Mouse (Mus musculus) myocyte (in vitro differentiated cells): ENCODE measurements around the gene Slc13a4. TPM values are rescaled to one million over a fixed set of nuclear protein-coding genes. Genes with fewer than 3 reads are reported as not detected.

Experiments
- H3K27me3 ChIP-seq: one replicate; pipeline ENCODE4 v1.6.1; 2011; ENCODE audit not compliant: control insufficient read depth, insufficient read depth, insufficient read length
- H3K36me3 ChIP-seq: one replicate; pipeline ENCODE4 v1.6.1; 2011; ENCODE audit not compliant: control insufficient read depth, insufficient read depth
- H3K4me2 ChIP-seq: one replicate; pipeline ENCODE4 v1.6.1; 2011; ENCODE audit warnings: low read depth, control low read depth
- H3K4me3 ChIP-seq: one replicate; pipeline ENCODE4 v1.5.1; 2011; ENCODE audit warnings: mild to moderate bottlenecking, control low read depth, moderate library complexity
- H3K79me2 ChIP-seq: one replicate; pipeline ENCODE4 v1.6.1; 2011; ENCODE audit not compliant: control insufficient read depth, insufficient read depth
- H3ac ChIP-seq: one replicate; pipeline ENCODE4 v1.6.1; 2011; ENCODE audit not compliant: control insufficient read depth, insufficient read length
- CEBPB ChIP-seq: IDR thresholded peaks from 2 replicates; pipeline ENCODE4 v1.6.1; 2011; ENCODE audit warnings: mild to moderate bottlenecking, moderate library complexity; ENCODE audit not compliant: poor library complexity, insufficient read depth, severe bottlenecking
- E2F4 ChIP-seq: IDR thresholded peaks from one replicate; pipeline ENCODE4 v1.6.1; 2011; ENCODE audit warnings: mild to moderate bottlenecking, control low read depth, moderate library complexity; ENCODE audit not compliant: insufficient read depth
- MAX ChIP-seq: IDR thresholded peaks from one replicate; pipeline ENCODE4 v1.6.1; 2011; ENCODE audit warnings: low read depth, mild to moderate bottlenecking, control low read depth
- MYOD1 ChIP-seq, 3 experiments: IDR thresholded peaks; one replicate each; pipeline ENCODE4 v1.6.1; 2011; ENCODE audit warnings: control low read depth in 2 of 3, low read depth in 2 of 3, mild to moderate bottlenecking in 2 of 3, moderate library complexity in 1 of 3; ENCODE audit not compliant: insufficient read length in 2 of 3, control insufficient read depth in 1 of 3
- MYOG ChIP-seq, 3 experiments: IDR thresholded peaks; one replicate each; pipeline ENCODE4 v1.6.1; 2011; ENCODE audit warnings: control low read depth in 2 of 3, low read depth in 2 of 3, mild to moderate bottlenecking in 2 of 3; ENCODE audit not compliant: insufficient read length in 2 of 3, control insufficient read depth in 1 of 3, insufficient read depth in 1 of 3
- POLR2A ChIP-seq: IDR thresholded peaks from one replicate; pipeline ENCODE4 v1.6.1; 2011; ENCODE audit warnings: low read depth, mild to moderate bottlenecking, control low read depth, moderate library complexity; ENCODE audit not compliant: insufficient read length
- POLR2AphosphoS2 ChIP-seq: IDR thresholded peaks from one replicate; pipeline ENCODE4 v1.6.1; 2011; ENCODE audit warnings: low read depth, control low read depth; ENCODE audit not compliant: insufficient read length
- REST ChIP-seq: IDR thresholded peaks from one replicate; pipeline ENCODE4 v1.6.1; 2011; ENCODE audit warnings: mild to moderate bottlenecking, control low read depth, moderate library complexity; ENCODE audit not compliant: insufficient read depth, insufficient read length
- SRF ChIP-seq: IDR thresholded peaks from one replicate; pipeline ENCODE4 v1.6.1; 2011; ENCODE audit warnings: low read depth; ENCODE audit not compliant: control insufficient read depth, insufficient read length
- TCF12 ChIP-seq: IDR thresholded peaks from one replicate; pipeline ENCODE4 v1.6.1; 2011; ENCODE audit warnings: mild to moderate bottlenecking, control low read depth; ENCODE audit not compliant: poor library complexity, insufficient read depth, severe bottlenecking
- TCF3 ChIP-seq: IDR thresholded peaks from one replicate; pipeline ENCODE4 v1.6.1; 2011; ENCODE audit warnings: low read depth, control low read depth; ENCODE audit not compliant: insufficient read length
- USF1 ChIP-seq: IDR thresholded peaks from one replicate; pipeline ENCODE4 v1.6.1; 2011; ENCODE audit warnings: low read depth, mild to moderate bottlenecking, control low read depth, moderate library complexity
- polyA plus RNA-seq: library from polyadenylated mRNA; unstranded; fragments of >200 nt; fragmentation: generic; extraction: Trizol; gene quantifications from one replicate; pipeline ENCODE4 v1.2.1, GENCODE M21; 2012; ENCODE audit warnings: missing spikeins

Gene Slc13a4
- polyA plus RNA-seq, 1 experiment: 0.04 TPM

GRCm38 (mm10) chr6:35273391-35274082 lies 34.4 kb downstream of the Slc13a4 start:
- no peaks in the 10 kb centered on the region for H3K36me3 ChIP-seq
- TF ChIP-seq POLR2A (no peak), CEBPB (0 out of 2 replicates have a peak, but pooled peaks have one; percentile 22), TCF12 (no peak), SRF (no peak), MAX (no peak)
- peak overlapping the region; percentile 43 for H3K4me2 ChIP-seq
- no peak overlapping the region for H3K4me3 ChIP-seq
- no peak overlapping the region for H3ac ChIP-seq
- no peaks in the 10 kb centered on the region for H3K79me2 ChIP-seq
- no peaks in the 10 kb centered on the region for H3K27me3 ChIP-seq

GRCm38 (mm10) chr6:35271868-35272765 lies 35.8 kb downstream of the Slc13a4 start:
- no peaks in the 10 kb centered on the region for H3K27me3 ChIP-seq
- TF ChIP-seq MYOG (IDR thresholded peaks at IDR 0.05; ENCODE audit: control insufficient read depth in 1 of 3, insufficient read depth in 1 of 3, insufficient read length in 2 of 3, low read depth in 2 of 3) (no peak), TCF3 (no peak), USF1 (no peak), MYOD1 (IDR thresholded peaks at IDR 0.05; ENCODE audit: control insufficient read depth in 1 of 3, insufficient read length in 2 of 3, low read depth in 2 of 3) (no peak), REST (no peak), TCF12 (no peak), POLR2AphosphoS2 (no peak), MAX (no peak), E2F4 (no peak), POLR2A (no peak), SRF (no peak), CEBPB (no peak)
- H3K36me3 ChIP-seq: no peaks in the 10 kb centered on the region
- H3ac ChIP-seq: no peak overlapping the region
- no peak overlapping the region for H3K4me2 ChIP-seq
- no peak overlapping the region for H3K4me3 ChIP-seq
- H3K79me2 ChIP-seq: no peaks in the 10 kb centered on the region

- Histone ChIP-seq H3K36me3 (no peaks in the 10 kb centered on the region), H3ac (no peak overlapping the region), H3K4me2 (no peak overlapping the region), H3K4me3 (no peak overlapping the region), H3K27me3 (no peaks in the 10 kb centered on the region), H3K79me2 (no peaks in the 10 kb centered on the region)
- TF ChIP-seq TCF12: no peak
- TF ChIP-seq TCF3: no peak
- no peak for TF ChIP-seq CEBPB
- TF ChIP-seq USF1: no peak
- no peak for TF ChIP-seq POLR2A
- TF ChIP-seq MYOD1 (IDR thresholded peaks at IDR 0.05; ENCODE audit: control insufficient read depth in 1 of 3, insufficient read length in 2 of 3, low read depth in 2 of 3): no peak
- no peak for TF ChIP-seq POLR2AphosphoS2
- TF ChIP-seq REST: no peak
- TF ChIP-seq SRF: no peak
- no peak for TF ChIP-seq E2F4
- TF ChIP-seq MYOG (IDR thresholded peaks at IDR 0.05; ENCODE audit: control insufficient read depth in 1 of 3, insufficient read depth in 1 of 3, insufficient read length in 2 of 3, low read depth in 2 of 3): no peak
- no peak for TF ChIP-seq MAX
Measured at GRCm38 (mm10) chr6:35271094-35271855, 36.7 kb downstream of the Slc13a4 start.

DNA sequence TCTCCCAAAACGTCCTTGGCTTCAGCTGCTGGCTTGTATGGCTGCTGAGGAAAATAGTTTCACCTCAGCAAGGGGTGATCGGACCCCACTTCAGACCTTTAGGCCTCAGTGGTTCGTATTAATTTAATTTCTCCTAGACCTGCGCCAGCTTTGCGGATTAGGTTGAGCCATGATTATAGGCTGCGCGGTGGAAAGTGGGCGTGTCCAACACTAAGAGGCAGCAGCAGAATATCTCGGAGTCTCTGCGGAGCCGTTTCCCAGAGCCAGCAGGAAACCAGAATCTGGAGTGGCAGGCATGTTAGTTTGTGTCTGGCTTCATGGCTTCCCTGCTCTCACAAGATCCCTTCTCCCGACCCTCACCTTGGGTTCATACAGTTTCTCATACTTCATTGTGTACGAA lies 38.3 kb downstream of the Slc13a4 start:
- no peak for TF ChIP-seq SRF
- no peak for TF ChIP-seq POLR2A
- TF ChIP-seq MAX: no peak
- no peak for TF ChIP-seq TCF3
- TF ChIP-seq CEBPB: no peak
- TF ChIP-seq MYOG (IDR thresholded peaks at IDR 0.05; ENCODE audit: control insufficient read depth in 1 of 3, insufficient read depth in 1 of 3, insufficient read length in 2 of 3, low read depth in 2 of 3): no peak
- no peak for TF ChIP-seq POLR2AphosphoS2
- TF ChIP-seq USF1: no peak
- TF ChIP-seq TCF12: no peak
- no peak for TF ChIP-seq E2F4
- TF ChIP-seq REST: no peak
- TF ChIP-seq MYOD1 (IDR thresholded peaks at IDR 0.05; ENCODE audit: control insufficient read depth in 1 of 3, insufficient read length in 2 of 3, low read depth in 2 of 3): no peak
- Histone ChIP-seq H3K4me2 (no peak overlapping the region), H3K4me3 (no peak overlapping the region), H3K36me3 (no peaks in the 10 kb centered on the region), H3ac (no peak overlapping the region), H3K79me2 (no peaks in the 10 kb centered on the region), H3K27me3 (no peaks in the 10 kb centered on the region)
